Mouse (Mus musculus) forebrain, embryonic 12.5 days (tissue): ENCODE results near the gene Atxn1. TPM values are rescaled to one million over a fixed set of nuclear protein-coding genes. Genes with fewer than 3 reads are reported as not detected.

Source experiments
- ATAC-seq: fragments of 200-750 bp; cut with Nextera tagmentation; 2 replicates; pipeline ENCODE4 v1.8.0; 2017; ENCODE audit warnings: moderate TSS enrichment; ENCODE audit not compliant: low FRiP score
- H3K27ac ChIP-seq: fragments of 300-500 bp; sonication (generic); 2 replicates; pipeline ENCODE4 v1.5.1; 2016; ENCODE audit warnings: mild to moderate bottlenecking
- H3K27me3 ChIP-seq: fragments of 300-500 bp; sonication (generic); 2 replicates; pipeline ENCODE4 v1.6.1; 2016; ENCODE audit warnings: mild to moderate bottlenecking
- H3K36me3 ChIP-seq: fragments of 300-500 bp; sonication (generic); replicated peaks from 2 replicates; pipeline ENCODE4 v1.6.1; 2016; ENCODE audit warnings: mild to moderate bottlenecking
- H3K4me1 ChIP-seq: fragments of 300-500 bp; sonication (generic); 2 replicates; pipeline ENCODE4 v1.6.1; 2016
- H3K4me2 ChIP-seq: fragments of 300-500 bp; sonication (generic); 2 replicates; pipeline ENCODE4 v1.6.1; 2016; ENCODE audit warnings: mild to moderate bottlenecking, moderate library complexity
- H3K4me3 ChIP-seq: fragments of 300-500 bp; sonication (generic); replicated peaks from 2 replicates; pipeline ENCODE4 v1.5.1; 2016; ENCODE audit warnings: mild to moderate bottlenecking
- H3K9ac ChIP-seq: fragments of 300-500 bp; sonication (generic); 2 replicates; pipeline ENCODE4 v1.6.1; 2016; ENCODE audit warnings: mild to moderate bottlenecking
- H3K9me3 ChIP-seq: fragments of 300-500 bp; sonication (generic); 2 replicates; pipeline ENCODE4 v1.6.1; 2016
- WGBS: fragments of 180-500 bp; shearing (Covaris S2); methylation state at CpG from one replicate; pipeline ENCODE4 v1.1.7; 2016; 5-methylcytosine and 5-hydroxymethylcytosine counted together
- polyA plus RNA-seq: library from polyadenylated mRNA; unstranded; fragments of >200 nt; fragmentation: Nextera tagmentation; extraction: Ambion mirVana; gene quantifications from 2 replicates; pipeline ENCODE4 v1.2.1, GENCODE M21; 2016

Gene Atxn1
- polyA plus RNA-seq, 1 experiment from 2014 or later: 3.7 TPM

GRCm38 (mm10) chr13:45696009-45696408 is 268.8 kb downstream of the Atxn1 start:
- H3K27me3 ChIP-seq: no peaks in the 10 kb centered on the region
- no peaks in the 10 kb centered on the region for H3K36me3 ChIP-seq
- H3K4me3 ChIP-seq: no peak overlapping the region
- ATAC-seq: no peak
- H3K27ac ChIP-seq: no peak overlapping the region
- 96% methylated on average over 6 of the region's 6 CpGs for WGBS
- H3K4me2 ChIP-seq: no peak overlapping the region
- H3K9ac ChIP-seq: no peak overlapping the region
- H3K9me3 ChIP-seq: no peaks in the 10 kb centered on the region; the same call in 1 of the 2 replicates
- H3K4me1 ChIP-seq: peaks cover 5% of the 10 kb centered on the region; the same call in 1 of the 2 replicates

- H3K36me3 ChIP-seq: no peaks in the 10 kb centered on the region
- H3K4me3 ChIP-seq: no peak overlapping the region
- no peaks in the 10 kb centered on the region; the same call in 1 of the 2 replicates for H3K9me3 ChIP-seq
- no peak for ATAC-seq
- no peak overlapping the region for H3K4me2 ChIP-seq
- H3K27me3 ChIP-seq: no peaks in the 10 kb centered on the region
- H3K27ac ChIP-seq: no peak overlapping the region
- peaks cover 8% of the 10 kb centered on the region; the same call in 1 of the 2 replicates for H3K4me1 ChIP-seq
- 89% methylated on average over 12 of the region's 12 CpGs for WGBS
- no peak overlapping the region for H3K9ac ChIP-seq
These were observed 269.8 kb downstream of the Atxn1 start for GRCm38 (mm10) chr13:45694921-45695437.

- Histone ChIP-seq H3K27ac (no peak overlapping the region), H3K4me3 (no peak overlapping the region), H3K4me1 (peaks cover 8% of the 10 kb centered on the region; the same call in 1 of the 2 replicates), H3K9me3 (no peaks in the 10 kb centered on the region; the same call in 1 of the 2 replicates), H3K4me2 (no peak overlapping the region), H3K9ac (no peak overlapping the region), H3K36me3 (no peaks in the 10 kb centered on the region), H3K27me3 (no peaks in the 10 kb centered on the region)
- WGBS: 91% methylated on average over 9 of the region's 9 CpGs
- ATAC-seq: no peak
These were observed 270.9 kb downstream of the Atxn1 start for GRCm38 (mm10) chr13:45693953-45694352.

GRCm38 (mm10) chr13:45693534-45693933 is 271.3 kb downstream of the Atxn1 start:
- 79% methylated on average over 11 of the region's 11 CpGs for WGBS
- Histone ChIP-seq H3K4me2 (no peak overlapping the region), H3K27me3 (no peaks in the 10 kb centered on the region), H3K27ac (no peak overlapping the region), H3K36me3 (no peaks in the 10 kb centered on the region), H3K4me3 (no peak overlapping the region), H3K9ac (no peak overlapping the region), H3K9me3 (no peaks in the 10 kb centered on the region; the same call in 1 of the 2 replicates), H3K4me1 (peaks cover 8% of the 10 kb centered on the region; the same call in 1 of the 2 replicates)
- no peak for ATAC-seq

- no peak overlapping the region for H3K4me3 ChIP-seq
- 92% methylated on average over 4 of the region's 4 CpGs for WGBS
- no peak overlapping the region for H3K4me2 ChIP-seq
- H3K27me3 ChIP-seq: no peaks in the 10 kb centered on the region
- H3K4me1 ChIP-seq: peaks cover 8% of the 10 kb centered on the region; the same call in 1 of the 2 replicates
- H3K27ac ChIP-seq: no peak overlapping the region
- ATAC-seq: no peak
- H3K9ac ChIP-seq: no peak overlapping the region
- no peaks in the 10 kb centered on the region for H3K36me3 ChIP-seq
- no peaks in the 10 kb centered on the region; the same call in 1 of the 2 replicates for H3K9me3 ChIP-seq
These were observed 271.7 kb downstream of the Atxn1 start for GRCm38 (mm10) chr13:45693126-45693525.

GRCm38 (mm10) chr13:45692440-45692839 is 272.4 kb downstream of the Atxn1 start:
- H3K9ac ChIP-seq: no peak overlapping the region
- H3K27ac ChIP-seq: no peak overlapping the region
- H3K27me3 ChIP-seq: no peaks in the 10 kb centered on the region
- WGBS: 76% methylated on average over 9 of the region's 9 CpGs
- no peak for ATAC-seq
- no peak overlapping the region for H3K4me3 ChIP-seq
- H3K4me2 ChIP-seq: no peak overlapping the region
- no peaks in the 10 kb centered on the region for H3K36me3 ChIP-seq
- H3K4me1 ChIP-seq: peaks cover 8% of the 10 kb centered on the region; the same call in 1 of the 2 replicates
- H3K9me3 ChIP-seq: no peaks in the 10 kb centered on the region; the same call in 1 of the 2 replicates

GRCm38 (mm10) chr13:45690426-45690825 is 274.4 kb downstream of the Atxn1 start:
- Histone ChIP-seq H3K4me1 (peaks cover 8% of the 10 kb centered on the region; the same call in 1 of the 2 replicates), H3K27ac (no peak overlapping the region), H3K4me2 (no peak overlapping the region), H3K4me3 (no peak overlapping the region), H3K9ac (no peak overlapping the region), H3K36me3 (no peaks in the 10 kb centered on the region), H3K27me3 (no peaks in the 10 kb centered on the region), H3K9me3 (no peaks in the 10 kb centered on the region)
- 82% methylated on average over 1 of the region's 1 CpGs for WGBS
- no peak for ATAC-seq

- no peak overlapping the region for H3K4me2 ChIP-seq
- H3K4me3 ChIP-seq: no peak overlapping the region
- H3K9ac ChIP-seq: no peak overlapping the region
- ATAC-seq: no peak
- no peaks in the 10 kb centered on the region for H3K36me3 ChIP-seq
- no peaks in the 10 kb centered on the region for H3K27me3 ChIP-seq
- no peaks in the 10 kb centered on the region for H3K9me3 ChIP-seq
- H3K4me1 ChIP-seq: peaks cover 8% of the 10 kb centered on the region; the same call in 1 of the 2 replicates
- H3K27ac ChIP-seq: no peak overlapping the region
- WGBS: 47% methylated on average over 2 of the region's 2 CpGs
These were observed 275.9 kb downstream of the Atxn1 start for GRCm38 (mm10) chr13:45688864-45689263.

- Histone ChIP-seq H3K9ac (no peak overlapping the region), H3K36me3 (no peaks in the 10 kb centered on the region), H3K27me3 (no peaks in the 10 kb centered on the region), H3K9me3 (no peaks in the 10 kb centered on the region), H3K27ac (no peak overlapping the region), H3K4me1 (peaks cover 7% of the 10 kb centered on the region; the same call in 1 of the 2 replicates), H3K4me3 (no peak overlapping the region), H3K4me2 (no peak overlapping the region)
- ATAC-seq: no peak
- WGBS: 93% methylated on average over 8 of the region's 8 CpGs
These were observed 277.2 kb downstream of the Atxn1 start for GRCm38 (mm10) chr13:45687581-45687980.

GRCm38 (mm10) chr13:45686309-45686582 is 278.6 kb downstream of the Atxn1 start:
- peaks cover 4% of the 10 kb centered on the region; the same call in 1 of the 2 replicates for H3K4me1 ChIP-seq
- H3K9ac ChIP-seq: no peak overlapping the region
- H3K27me3 ChIP-seq: no peaks in the 10 kb centered on the region
- 56% methylated on average over 3 of the region's 3 CpGs for WGBS
- H3K27ac ChIP-seq: no peak overlapping the region
- H3K4me2 ChIP-seq: no peak overlapping the region
- H3K36me3 ChIP-seq: no peaks in the 10 kb centered on the region
- no peaks in the 10 kb centered on the region for H3K9me3 ChIP-seq
- H3K4me3 ChIP-seq: no peak overlapping the region
- ATAC-seq: no peak

GRCm38 (mm10) chr13:45685575-45686308 is 279.1 kb downstream of the Atxn1 start:
- H3K4me3 ChIP-seq: no peak overlapping the region
- no peak overlapping the region for H3K9ac ChIP-seq
- H3K36me3 ChIP-seq: no peaks in the 10 kb centered on the region
- H3K27me3 ChIP-seq: no peaks in the 10 kb centered on the region
- H3K4me1 ChIP-seq: peaks cover 4% of the 10 kb centered on the region; the same call in 1 of the 2 replicates
- 79% methylated on average over 7 of the region's 7 CpGs for WGBS
- ATAC-seq: no peak
- H3K4me2 ChIP-seq: no peak overlapping the region
- H3K9me3 ChIP-seq: no peaks in the 10 kb centered on the region
- no peak overlapping the region for H3K27ac ChIP-seq

GRCm38 (mm10) chr13:45684891-45685311 is 279.9 kb downstream of the Atxn1 start:
- ATAC-seq: no peak
- no peaks in the 10 kb centered on the region for H3K27me3 ChIP-seq
- no peak overlapping the region for H3K27ac ChIP-seq
- 71% methylated on average over 4 of the region's 4 CpGs for WGBS
- H3K4me2 ChIP-seq: no peak overlapping the region
- no peak overlapping the region for H3K9ac ChIP-seq
- no peaks in the 10 kb centered on the region for H3K4me1 ChIP-seq
- H3K9me3 ChIP-seq: no peaks in the 10 kb centered on the region
- no peak overlapping the region for H3K4me3 ChIP-seq
- H3K36me3 ChIP-seq: no peaks in the 10 kb centered on the region

GRCm38 (mm10) chr13:45683991-45684390 is 280.8 kb downstream of the Atxn1 start:
- ATAC-seq: no peak
- Histone ChIP-seq H3K9me3 (no peaks in the 10 kb centered on the region), H3K4me3 (no peak overlapping the region), H3K4me2 (no peak overlapping the region), H3K36me3 (no peaks in the 10 kb centered on the region), H3K27me3 (no peaks in the 10 kb centered on the region), H3K9ac (no peak overlapping the region), H3K4me1 (no peaks in the 10 kb centered on the region), H3K27ac (no peak overlapping the region)
- WGBS: 78% methylated on average over 3 of the region's 3 CpGs
